Mouse (Mus musculus): ENCODE data around the gene Sec14l5. TPM values are rescaled to one million over a fixed set of nuclear protein-coding genes. Genes with fewer than 3 reads are reported as not detected.

Sec14l5 gene
- polyA plus RNA-seq, 1 experiment from 2014 or later: not detected

GRCm38 (mm10) chr16:5232982-5233381, 86.1 kb downstream of the Sec14l5 start:
- Histone ChIP-seq H3K27me3 (ENCODE audit: insufficient read depth, low read length) (no peaks in the 10 kb centered on the region), H3K36me3 (ENCODE audit: insufficient read depth, low read length) (no peaks in the 10 kb centered on the region), H3K4me1 (replicated peaks; ENCODE audit: insufficient read depth, low read length) (peaks cover 5% of the 10 kb centered on the region; the same call in 1 of the 2 replicates), H3K9me3 (replicated peaks; ENCODE audit: low read length) (no peaks in the 10 kb centered on the region), H3K4me2 (ENCODE audit: low read length) (peak overlapping the region; percentile 86), H3K9ac (ENCODE audit: low read depth, low read length) (no peak overlapping the region), H3K27ac (no peak overlapping the region), H3K4me3 (replicated peaks; ENCODE audit: low read depth, low read length) (peak overlapping the region; percentile 74)
- no peak for TF ChIP-seq CTCF (IDR thresholded peaks at IDR 0.05; ENCODE audit: low read depth)
- ATAC-seq (replicated peaks; ENCODE audit: low FRiP score, low read depth) (no peak), DNase-seq (ENCODE audit: low spot score) (no peak)
- 76% methylated on average over 4 of the region's 4 CpGs for WGBS

GRCm38 (mm10) chr16:5233418-5234313, 86.8 kb downstream of the Sec14l5 start, which contains the start of gene Alg1:
TSS of gene Alg1 (plus strand) at chr16:5233621.
- Histone ChIP-seq H3K9ac (ENCODE audit: low read depth, low read length) (peak within 1 kb of the TSS; percentile 78), H3K9me3 (replicated peaks; ENCODE audit: low read length) (no peaks in the 10 kb centered on the region), H3K27ac (peak within 1 kb of the TSS; percentile 65), H3K36me3 (ENCODE audit: insufficient read depth, low read length) (no peaks in the 10 kb centered on the region), H3K4me1 (replicated peaks; ENCODE audit: insufficient read depth, low read length) (peaks cover 5% of the 10 kb centered on the region; the same call in 1 of the 2 replicates), H3K4me3 (replicated peaks; ENCODE audit: low read depth, low read length) (peak within 1 kb of the TSS; percentile 74), H3K27me3 (ENCODE audit: insufficient read depth, low read length) (no peaks in the 10 kb centered on the region), H3K4me2 (ENCODE audit: low read length) (peak within 1 kb of the TSS; percentile 86)
- peak; percentile 97 for ATAC-seq (replicated peaks; ENCODE audit: low FRiP score, low read depth)
- WGBS: 2% methylated on average over 47 of the region's 47 CpGs
- peak; percentile 96 for DNase-seq (ENCODE audit: low spot score)
- no peak for TF ChIP-seq CTCF (IDR thresholded peaks at IDR 0.05; ENCODE audit: low read depth)

Small RNA genes within 50 kb of the gene (microRNA-seq; reads per million reads assigned to microRNA genes)
- gene Gm23689 (not detected), gene Gm26095 (not detected), gene Mir6364 (not detected)

Other genes with a start within 250 kb of the Sec14l5 start
- 152 and 161 TPM in 2 replicates for gene Nudt16l1, start 208.3 kb upstream of the Sec14l5 start, polyA plus RNA-seq (2015; fragmentation: Nextera tagmentation; extraction: Ambion mirVana)
- 54.1 and 55.9 TPM in 2 replicates for gene Anks3, start 182.9 kb upstream of the Sec14l5 start, polyA plus RNA-seq (2015; fragmentation: Nextera tagmentation; extraction: Ambion mirVana)
- not detected in 2 replicates for gene Sept12, start 149.3 kb upstream of the Sec14l5 start, polyA plus RNA-seq (2015; fragmentation: Nextera tagmentation; extraction: Ambion mirVana)
- 30.9 and 38.3 TPM in 2 replicates for gene Smim22, start 139.8 kb upstream of the Sec14l5 start, polyA plus RNA-seq (2015; fragmentation: Nextera tagmentation; extraction: Ambion mirVana)
- gene Rogdi, start 133.6 kb upstream of the Sec14l5 start, polyA plus RNA-seq (2015; fragmentation: Nextera tagmentation; extraction: Ambion mirVana): 90.7 and 106 TPM in 2 replicates
- 108 and 120 TPM in 2 replicates for gene Glyr1, start 97.2 kb upstream of the Sec14l5 start, polyA plus RNA-seq (2015; fragmentation: Nextera tagmentation; extraction: Ambion mirVana)
- gene Ubn1, start 97.1 kb upstream of the Sec14l5 start, polyA plus RNA-seq (2015; fragmentation: Nextera tagmentation; extraction: Ambion mirVana): 15.2 and 16.8 TPM in 2 replicates
- gene Ppl, start 14.7 kb upstream of the Sec14l5 start, polyA plus RNA-seq (2015; fragmentation: Nextera tagmentation; extraction: Ambion mirVana): 2.8 TPM in 2 replicates
- gene Nagpa, start 56.9 kb downstream of the Sec14l5 start, polyA plus RNA-seq (2015; fragmentation: Nextera tagmentation; extraction: Ambion mirVana): 13.0 and 15.0 TPM in 2 replicates
- 15.3 and 17.7 TPM in 2 replicates for gene AU021092, start 75.2 kb downstream of the Sec14l5 start, polyA plus RNA-seq (2015; fragmentation: Nextera tagmentation; extraction: Ambion mirVana)
- gene Alg1, start 86.5 kb downstream of the Sec14l5 start, polyA plus RNA-seq (2015; fragmentation: Nextera tagmentation; extraction: Ambion mirVana): 35.8 and 35.9 TPM in 2 replicates
- 30.9 and 32.6 TPM in 2 replicates for gene Eef2kmt, start 108.9 kb downstream of the Sec14l5 start, polyA plus RNA-seq (2015; fragmentation: Nextera tagmentation; extraction: Ambion mirVana)

All from kidney, postnatal 0 days (tissue).